8 mouse cellular contexts compared by ENCODE assay signal in genomic region chr13:29983523-29984191, GRCm38 (mm10). TPM values are rescaled to one million over a fixed set of nuclear protein-coding genes. Genes with fewer than 3 reads are reported as not detected.
DNase-seq lines count a peak whose midpoint lies in the region; ATAC-seq lines count a peak whose summit lies in the region.

No protein-coding gene starts in this region.

- H3K27me3 ChIP-seq in embryonic facial prominence, embryonic 12.5 days = no peaks in the 10 kb centered on the region
- H3K27me3 ChIP-seq in hindbrain, embryonic 10.5 days (ENCODE audit: insufficient read depth, poor library complexity, severe bottlenecking) = 0 out of 2 replicates have a peak, but pooled peaks cover 1% of the 10 kb centered on the region
- no peaks in the 10 kb centered on the region for H3K27me3 ChIP-seq in midbrain, embryonic 14.5 days (ENCODE audit: control insufficient read depth, insufficient read depth, low read length)

- WGBS in embryonic facial prominence, embryonic 12.5 days = under 1% methylated on average over 35 of the region's 35 CpGs
- under 1% methylated on average over 35 of the region's 35 CpGs for WGBS in hindbrain, embryonic 10.5 days
- 0% methylated on average over 35 of the region's 35 CpGs for WGBS in midbrain, embryonic 14.5 days

- no peaks in the 10 kb centered on the region for H3K9me3 ChIP-seq in embryonic facial prominence, embryonic 12.5 days
- H3K9me3 ChIP-seq in hindbrain, embryonic 10.5 days = no peaks in the 10 kb centered on the region
- H3K9me3 ChIP-seq in midbrain, embryonic 14.5 days (ENCODE audit: control insufficient read depth, low read length) = no peaks in the 10 kb centered on the region

- intact Hi-C loops in left cerebral cortex, postnatal 36 days (cut with DNase I) = loop anchor here (2.0 to 5.0 kb wide), 2 partner anchors 104 to 127 kb away; no protein-coding TSS in a partner anchor

- H3K4me2 ChIP-seq in embryonic facial prominence, embryonic 12.5 days (replicated peaks) = peak overlapping the region; percentile 71
- H3K4me2 ChIP-seq in midbrain, embryonic 14.5 days (ENCODE audit: low read length) = peak overlapping the region; percentile 99

- H3K4me1 ChIP-seq in embryonic facial prominence, embryonic 12.5 days = peaks cover 36% of the 10 kb centered on the region
- H3K4me1 ChIP-seq in hindbrain, embryonic 10.5 days (replicated peaks) = peaks cover 40% of the 10 kb centered on the region
- 0 out of 2 replicates have a peak, but pooled peaks cover 3% of the 10 kb centered on the region for H3K4me1 ChIP-seq in midbrain, embryonic 14.5 days (ENCODE audit: control insufficient read depth, insufficient read depth, low read length)

- peak overlapping the region; percentile 72 for H3K4me3 ChIP-seq in embryonic facial prominence, embryonic 12.5 days
- peak overlapping the region; percentile 99 for H3K4me3 ChIP-seq in hindbrain, embryonic 10.5 days
- H3K4me3 ChIP-seq in midbrain, embryonic 14.5 days (replicated peaks; ENCODE audit: low read depth, low read length) = peak overlapping the region; percentile 96

- H3K27ac ChIP-seq in embryonic facial prominence, embryonic 12.5 days = peak overlapping the region; percentile 98
- H3K27ac ChIP-seq in hindbrain, embryonic 10.5 days = peak overlapping the region; percentile 100
- H3K27ac ChIP-seq in midbrain, embryonic 14.5 days (replicated peaks; ENCODE audit: low read depth, low read length) = peak overlapping the region; percentile 90

- peak; percentile 21 for DNase-seq in kidney, adult 11 months
- no peak for DNase-seq in kidney, postnatal 14 days
- peak; percentile 52 for DNase-seq in R1 (ENCODE audit: low read depth, low spot score)
- DNase-seq in hindbrain, embryonic 10.5 days (ENCODE audit: low spot score) = peak; percentile 58
- DNase-seq in left cerebral cortex, postnatal 36 days (ENCODE audit: low spot score in 2 of 2) = peak; percentile 45 to 49
- peak; percentile 60 for DNase-seq in midbrain, embryonic 14.5 days
- DNase-seq in testis, postnatal 14 days (ENCODE audit: low spot score) = peak; percentile 15

- H3K9ac ChIP-seq in embryonic facial prominence, embryonic 12.5 days = peak overlapping the region; percentile 95
- H3K9ac ChIP-seq in midbrain, embryonic 14.5 days (replicated peaks; ENCODE audit: low read length) = peak overlapping the region; percentile 93

- ATAC-seq in embryonic facial prominence, embryonic 12.5 days (ENCODE audit: insufficient number of reproducible peaks, insufficient read depth, low FRiP score, low TSS enrichment) = no peak
- no peak for ATAC-seq in midbrain, embryonic 14.5 days (ENCODE audit: low FRiP score, low TSS enrichment)

- H3K36me3 ChIP-seq in embryonic facial prominence, embryonic 12.5 days = 0 out of 2 replicates have a peak, but pooled peaks cover 2% of the 10 kb centered on the region
- peaks cover 22% of the 10 kb centered on the region for H3K36me3 ChIP-seq in hindbrain, embryonic 10.5 days
- no peaks in the 10 kb centered on the region for H3K36me3 ChIP-seq in midbrain, embryonic 14.5 days (ENCODE audit: control insufficient read depth, insufficient read depth, low read length)

RNA-seq across cellular contexts. Expression of gene E2f3, which starts 2.2 kb away (rescaled TPM):
- polyA plus RNA-seq in embryonic facial prominence, embryonic 12.5 days (2016; fragmentation: Nextera tagmentation; extraction: Ambion mirVana) = 18.9 and 19.8 TPM in 2 replicates
- polyA plus RNA-seq in hindbrain, embryonic 10.5 days (2016; fragmentation: Nextera tagmentation; extraction: Ambion mirVana) = 15.6 and 18.8 TPM in 2 replicates
- total RNA-seq in left cerebral cortex, postnatal 36 days (2021) = 10 to 100 TPM; 18.7 to 18.8 TPM
- polyA plus RNA-seq in midbrain, embryonic 14.5 days (2014; fragmentation: Nextera tagmentation; extraction: Ambion mirVana) = 4.1 and 5.3 TPM in 2 replicates
